Mouse (Mus musculus) CH12.LX (cell line): ENCODE measurements at regions not wholly inside any gene's neighbourhood (a gene's known extent, or its start where the extent isn't known, plus 50 kb on each side); places are given as distances from the start of the nearest gene placed in this dataset.

Experiments used
- DNase-seq: peaks from one replicate; pipeline ENCODE4 v3.0.0-alpha.2; 2013; ENCODE audit errors: extremely low read depth
- H3K27ac ChIP-seq: 2 replicates; pipeline ENCODE4 v1.5.1; 2012; ENCODE audit warnings: low read depth, mild to moderate bottlenecking, control low read depth, moderate library complexity; ENCODE audit not compliant: insufficient read depth
- H3K27me3 ChIP-seq: replicated peaks from 2 replicates; pipeline ENCODE3; 2012; ENCODE audit warnings: inconsistent platforms
- H3K36me3 ChIP-seq, 2 experiments: replicated peaks in 1 of 2; 2 replicates each; pipeline versions ENCODE3 to v1.6.1; 2012; ENCODE audit warnings: inconsistent platforms in 1 of 2, low read length in 1 of 2, mild to moderate bottlenecking in 1 of 2, mixed read lengths in 1 of 2, moderate library complexity in 1 of 2; ENCODE audit not compliant: control insufficient read depth in 1 of 2, insufficient read depth in 1 of 2
- H3K4me1 ChIP-seq, 2 experiments: 2 replicates each; pipeline ENCODE4 v1.6.1; 2012; ENCODE audit warnings: inconsistent platforms in 1 of 2, moderate library complexity in 1 of 2; ENCODE audit not compliant: insufficient read depth in 2 of 2, control insufficient read depth in 1 of 2
- H3K4me2 ChIP-seq: 2 replicates; pipeline ENCODE4 v1.6.1; 2012; ENCODE audit warnings: low read depth, mild to moderate bottlenecking, control low read depth; ENCODE audit not compliant: poor library complexity, insufficient read depth, severe bottlenecking
- H3K4me3 ChIP-seq, 3 experiments: fragments of 150-350 bp in 1 of 3; sonication (generic) in 1 of 3; replicated peaks in 1 of 3; 2 replicates each; pipeline versions ENCODE3 to v1.5.1; 2011 to 2012; ENCODE audit warnings: low read depth in 2 of 3, low read length in 2 of 3, mild to moderate bottlenecking in 2 of 3, moderate library complexity in 2 of 3, control low read depth in 1 of 3, improper control_type of control experiment in 1 of 3, inconsistent platforms in 1 of 3, mixed read lengths in 1 of 3; ENCODE audit not compliant: poor library complexity in 1 of 3
- H3K79me2 ChIP-seq: replicated peaks from 2 replicates; pipeline ENCODE4 v1.6.1; 2012; ENCODE audit warnings: mild to moderate bottlenecking, moderate library complexity; ENCODE audit not compliant: control insufficient read depth, poor library complexity, insufficient read depth, severe bottlenecking; ENCODE audit errors: extremely low read depth
- H3K9ac ChIP-seq: 2 replicates; pipeline ENCODE4 v1.6.1; 2012; ENCODE audit warnings: low read depth, mild to moderate bottlenecking, control low read depth, moderate library complexity; ENCODE audit not compliant: insufficient read depth
- H3K9me3 ChIP-seq: replicated peaks from 2 replicates; pipeline ENCODE3; 2012; ENCODE audit warnings: low read length, inconsistent platforms, mixed read lengths
- BHLHE40 ChIP-seq: IDR thresholded peaks from 2 replicates; pipeline ENCODE4 v1.6.1; 2011; ENCODE audit warnings: mild to moderate bottlenecking, low read depth, low read length, improper control_type of control experiment
- CHD1 ChIP-seq: IDR thresholded peaks from 2 replicates; pipeline ENCODE4 v1.6.1; 2012; ENCODE audit warnings: low read depth, low read length, improper control_type of control experiment, inconsistent platforms
- CHD2 ChIP-seq: IDR thresholded peaks from 2 replicates; pipeline ENCODE4 v1.6.1; 2011; ENCODE audit warnings: low read length, improper control_type of control experiment
- CTCF ChIP-seq, 2 experiments: IDR thresholded peaks in 1 of 2; conservative IDR thresholded peaks in 1 of 2; 2 replicates each; pipeline ENCODE4 v1.5.1; 2011 to 2012; ENCODE audit warnings: low read depth in 2 of 2, low read length in 2 of 2, improper control_type of control experiment in 1 of 2, inconsistent platforms in 1 of 2, mild to moderate bottlenecking in 1 of 2, moderate library complexity in 1 of 2
- E2F4 ChIP-seq: IDR thresholded peaks from 2 replicates; pipeline ENCODE4 v1.6.1; 2011; ENCODE audit warnings: low read depth, low read length, improper control_type of control experiment; ENCODE audit not compliant: insufficient replicate concordance
- ELF1 ChIP-seq: IDR thresholded peaks from 2 replicates; pipeline ENCODE4 v1.6.1; 2014; ENCODE audit warnings: low read depth, mild to moderate bottlenecking, inconsistent platforms, low read length, improper control_type of control experiment
- EP300 ChIP-seq: IDR thresholded peaks from 2 replicates; pipeline ENCODE4 v1.6.1; 2011; ENCODE audit warnings: low read length, improper control_type of control experiment
- GABPA ChIP-seq: IDR thresholded peaks from 2 replicates; pipeline ENCODE4 v1.6.1; 2012; ENCODE audit warnings: low read depth, low read length, improper control_type of control experiment, inconsistent platforms; ENCODE audit not compliant: insufficient replicate concordance
- HCFC1 ChIP-seq: IDR thresholded peaks from 2 replicates; pipeline ENCODE4 v1.6.1; 2012; ENCODE audit warnings: low read depth, mild to moderate bottlenecking, inconsistent platforms, low read length, improper control_type of control experiment
- IRF4 ChIP-seq: IDR thresholded peaks from 2 replicates; pipeline ENCODE4 v1.6.1; 2014; ENCODE audit warnings: low read depth, mild to moderate bottlenecking, inconsistent platforms, low read length, improper control_type of control experiment
- JUN ChIP-seq: IDR thresholded peaks from 2 replicates; pipeline ENCODE4 v1.6.1; 2011; ENCODE audit warnings: low read depth, mild to moderate bottlenecking, low read length, improper control_type of control experiment, moderate library complexity; ENCODE audit not compliant: insufficient read depth
- JUND ChIP-seq: conservative IDR thresholded peaks from 2 replicates; pipeline ENCODE4 v1.6.1; 2011; ENCODE audit warnings: low read depth, low read length, improper control_type of control experiment
- MAFK ChIP-seq: IDR thresholded peaks from 2 replicates; pipeline ENCODE4 v1.6.1; 2011; ENCODE audit warnings: low read length, improper control_type of control experiment; ENCODE audit not compliant: insufficient replicate concordance
- MAX ChIP-seq: IDR thresholded peaks from 2 replicates; pipeline ENCODE4 v1.6.1; 2011; ENCODE audit warnings: low read length, improper control_type of control experiment
- MAZ ChIP-seq: IDR thresholded peaks from 2 replicates; pipeline ENCODE4 v1.6.1; 2012; ENCODE audit warnings: low read depth, mild to moderate bottlenecking, inconsistent platforms, low read length, improper control_type of control experiment, moderate library complexity
- MEF2A ChIP-seq: IDR thresholded peaks from 2 replicates; pipeline ENCODE4 v1.6.1; 2014; ENCODE audit warnings: low read depth, mild to moderate bottlenecking, inconsistent platforms, low read length, improper control_type of control experiment, borderline replicate concordance
- MYC ChIP-seq: IDR thresholded peaks from 2 replicates; pipeline ENCODE4 v1.6.1; 2011; ENCODE audit warnings: low read depth, mild to moderate bottlenecking, improper control_type of control experiment, low read length
- NELFE ChIP-seq: IDR thresholded peaks from 2 replicates; pipeline ENCODE4 v1.6.1; 2011; ENCODE audit warnings: low read depth, low read length, improper control_type of control experiment
- PAX5 ChIP-seq: IDR thresholded peaks from 2 replicates; pipeline ENCODE4 v1.6.1; 2012; ENCODE audit warnings: low read length, inconsistent platforms, mixed read lengths
- POLR2A ChIP-seq: IDR thresholded peaks from 2 replicates; pipeline ENCODE4 v1.6.1; 2011; ENCODE audit warnings: low read depth, mild to moderate bottlenecking, improper control_type of control experiment, low read length
- POLR2AphosphoS2 ChIP-seq: IDR thresholded peaks from 2 replicates; pipeline ENCODE4 v1.6.1; 2011; ENCODE audit warnings: low read depth, low read length, improper control_type of control experiment
- RAD21 ChIP-seq: IDR thresholded peaks from 2 replicates; pipeline ENCODE4 v1.6.1; 2011; ENCODE audit warnings: low read depth, mild to moderate bottlenecking, low read length, improper control_type of control experiment, moderate library complexity
- SMC3 ChIP-seq: IDR thresholded peaks from 2 replicates; pipeline ENCODE4 v1.6.1; 2011; ENCODE audit warnings: low read depth, low read length, improper control_type of control experiment
- TCF12 ChIP-seq: IDR thresholded peaks from 2 replicates; pipeline ENCODE4 v1.6.1; 2014; ENCODE audit warnings: low read depth, mild to moderate bottlenecking, inconsistent platforms, low read length, improper control_type of control experiment
- UBTF ChIP-seq: IDR thresholded peaks from 2 replicates; pipeline ENCODE4 v1.6.1; 2012; ENCODE audit warnings: low read depth, mild to moderate bottlenecking, inconsistent platforms, low read length, improper control_type of control experiment, moderate library complexity
- USF1 ChIP-seq: IDR thresholded peaks from 2 replicates; pipeline ENCODE4 v1.6.1; 2014; ENCODE audit warnings: low read depth, mild to moderate bottlenecking, inconsistent platforms, low read length, improper control_type of control experiment
- ZC3H11A ChIP-seq: IDR thresholded peaks from 2 replicates; pipeline ENCODE4 v1.6.1; 2012; ENCODE audit warnings: low read depth, mild to moderate bottlenecking, inconsistent platforms, low read length, improper control_type of control experiment
- ZNF384 ChIP-seq: IDR thresholded peaks from 2 replicates; pipeline ENCODE4 v1.6.1; 2012; ENCODE audit warnings: low read depth, low read length, improper control_type of control experiment, inconsistent platforms
- dilution Hi-C: fragments of 300-500 bp; cut with MboI; formaldehyde crosslinking; loops from 2 replicates; pipeline ENCODE4 v1.14.3; 2020; ENCODE audit warnings: low sequenced_read_pairs; ENCODE audit not compliant: extremely low pct_unique_long_range_greater_than_20kb, extremely low pct_ligation_motif_present
- in situ Hi-C: fragments of 300-500 bp; cut with MboI; formaldehyde crosslinking; loops from 3 replicates; pipeline ENCODE4 v1.14.3; 2019; ENCODE audit warnings: low sequenced_read_pairs, low pct_ligation_motif_present, low pct_unique_long_range_greater_than_20kb, mixed read lengths

- H3K9ac ChIP-seq: no peak overlapping the region
- no peaks in the 10 kb centered on the region for H3K36me3 ChIP-seq
- DNase-seq: no peak
- H3K4me2 ChIP-seq: no peak overlapping the region
- no peaks in the 10 kb centered on the region for H3K27me3 ChIP-seq
- in situ Hi-C loops: no loop called here
- no peaks in the 10 kb centered on the region for H3K79me2 ChIP-seq
- peaks cover 0 to 16% of the 10 kb centered on the region in 2 experiments; a peak in 1 of 4 replicates for H3K4me1 ChIP-seq
- H3K4me3 ChIP-seq: no peak overlapping the region
- H3K9me3 ChIP-seq: no peaks in the 10 kb centered on the region
- no peak for TF ChIP-seq MAX
- TF ChIP-seq ELF1: no peak
- TF ChIP-seq SMC3: no peak
- no peak for TF ChIP-seq CHD2
- TF ChIP-seq MAZ: no peak
- TF ChIP-seq PAX5: no peak
- no peak for TF ChIP-seq IRF4
- TF ChIP-seq CTCF (conservative IDR thresholded peaks at IDR 0.05 in 1 of 2, IDR thresholded peaks at IDR 0.05 in 1 of 2; ENCODE audit: low read depth in 2 of 2, low read length in 2 of 2): no peak
- no peak for TF ChIP-seq EP300
- dilution Hi-C loops: no loop called here
- H3K27ac ChIP-seq: no peak overlapping the region
Observed at GRCm38 (mm10) chr6:106978721-106979120, 178.8 kb upstream of the Crbn start.

GRCm38 (mm10) chr6:106979755-106980154 lies 179.9 kb upstream of the Crbn start:
- no peaks in the 10 kb centered on the region for H3K79me2 ChIP-seq
- in situ Hi-C loops: no loop called here

GRCm38 (mm10) chr6:106980188-106980587 lies 180.3 kb upstream of the Crbn start:
- Histone ChIP-seq H3K36me3 (no peaks in the 10 kb centered on the region), H3K4me3 (no peak overlapping the region), H3K4me2 (peak overlapping the region; percentile 44; the same call in 1 of the 2 replicates), H3K79me2 (no peaks in the 10 kb centered on the region), H3K27me3 (no peaks in the 10 kb centered on the region), H3K9ac (no peak overlapping the region), H3K4me1 (peaks cover 0 to 20% of the 10 kb centered on the region in 2 experiments; a peak in 1 of 4 replicates), H3K9me3 (no peaks in the 10 kb centered on the region), H3K27ac (no peak overlapping the region)
- in situ Hi-C loops: no loop called here
- DNase-seq: peak; percentile 30
- TF ChIP-seq JUN (no peak), POLR2A (no peak), CHD1 (no peak), TCF12 (no peak), ELF1 (no peak), POLR2AphosphoS2 (no peak), CHD2 (no peak), USF1 (no peak), IRF4 (no peak), MEF2A (no peak), ZNF384 (no peak), MYC (no peak), GABPA (no peak), BHLHE40 (no peak), MAFK (no peak), E2F4 (no peak)
- dilution Hi-C loops: no loop called here

More at GRCm38 (mm10) chr6:106979755-106980154, 179.9 kb upstream of the Crbn start:
- Histone ChIP-seq H3K4me1 (peaks cover 0 to 16% of the 10 kb centered on the region in 2 experiments; a peak in 1 of 4 replicates), H3K27ac (no peak overlapping the region), H3K9me3 (no peaks in the 10 kb centered on the region), H3K4me2 (no peak overlapping the region), H3K4me3 (no peak overlapping the region), H3K27me3 (no peaks in the 10 kb centered on the region), H3K9ac (no peak overlapping the region), H3K36me3 (no peaks in the 10 kb centered on the region)
- dilution Hi-C loops: no loop called here
- DNase-seq: no peak
- TF ChIP-seq POLR2AphosphoS2: no peak
- no peak for TF ChIP-seq E2F4
- no peak for TF ChIP-seq TCF12
- no peak for TF ChIP-seq MEF2A
- no peak for TF ChIP-seq JUND
- TF ChIP-seq RAD21: no peak
- TF ChIP-seq ZC3H11A: no peak
- TF ChIP-seq HCFC1: no peak
- no peak for TF ChIP-seq SMC3
- no peak for TF ChIP-seq CTCF (conservative IDR thresholded peaks at IDR 0.05 in 1 of 2, IDR thresholded peaks at IDR 0.05 in 1 of 2; ENCODE audit: low read depth in 2 of 2, low read length in 2 of 2)
- no peak for TF ChIP-seq POLR2A
- TF ChIP-seq UBTF: no peak
- no peak for TF ChIP-seq EP300
- TF ChIP-seq NELFE: no peak
